Mouse (Mus musculus): ENCODE data around the gene St3gal6. TPM values are rescaled to one million over a fixed set of nuclear protein-coding genes. Genes with fewer than 3 reads are reported as not detected.

St3gal6 gene
- polyA plus RNA-seq, 1 experiment from 2014 or later, result 16.0 TPM

DNA sequence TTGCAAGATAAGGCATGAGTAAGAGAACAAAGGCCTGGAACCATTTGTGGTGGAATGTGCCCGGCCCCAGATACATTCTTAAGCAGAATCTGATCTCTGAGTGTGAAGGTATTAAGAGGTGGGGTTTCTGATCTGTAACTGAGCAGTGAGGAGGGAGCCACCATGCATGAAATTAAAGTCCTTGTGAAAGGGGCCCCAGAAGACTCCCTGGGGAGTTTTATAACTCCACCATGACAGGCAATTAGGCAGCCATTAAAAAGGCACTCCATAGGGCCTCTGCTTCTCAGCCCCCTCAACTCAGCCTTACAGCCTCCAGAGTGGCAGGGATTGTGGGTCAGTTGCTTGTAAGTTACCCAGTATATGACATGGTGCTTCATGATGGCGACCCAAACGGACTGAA lies 8.5 kb upstream of the St3gal6 start:
- WGBS, result 76% methylated on average over 3 of the region's 3 CpGs
- H3K27ac ChIP-seq (replicated peaks in 1 of 2; ENCODE audit: control insufficient read depth in 1 of 2, insufficient read depth in 1 of 2, low read depth in 2 of 2, low read length in 2 of 2), result no peak overlapping the region
- no peak overlapping the region for H3K9ac ChIP-seq (ENCODE audit: low read length)
- no peak overlapping the region for H3K4me3 ChIP-seq (ENCODE audit: control insufficient read depth in 1 of 2, insufficient read depth in 1 of 2, low read depth in 1 of 2, low read length in 2 of 2)
- H3K27me3 ChIP-seq (ENCODE audit: control insufficient read depth, insufficient read depth, low read length), result no peaks in the 10 kb centered on the region
- no peak for ATAC-seq (ENCODE audit: insufficient number of reproducible peaks, insufficient read depth, low FRiP score, low read depth)
- H3K9me3 ChIP-seq (ENCODE audit: control insufficient read depth, low read length), result no peaks in the 10 kb centered on the region
- H3K4me1 ChIP-seq (ENCODE audit: control insufficient read depth in 2 of 2, insufficient read depth in 2 of 2, low read length in 2 of 2), result peaks cover 0 to 3% of the 10 kb centered on the region in 2 experiments; a peak in 1 of 4 replicates
- H3K4me2 ChIP-seq (ENCODE audit: low read length), result no peak overlapping the region
- H3K36me3 ChIP-seq (ENCODE audit: control insufficient read depth, insufficient read depth, low read length), result no peaks in the 10 kb centered on the region

- Histone ChIP-seq H3K27me3 (ENCODE audit: control insufficient read depth, insufficient read depth, low read length) (no peaks in the 10 kb centered on the region), H3K9ac (ENCODE audit: low read length) (no peak overlapping the region), H3K4me1 (ENCODE audit: control insufficient read depth in 2 of 2, insufficient read depth in 2 of 2, low read length in 2 of 2) (peaks cover 2 to 3% of the 10 kb centered on the region in 2 experiments; a peak in 1 of 4 replicates), H3K27ac (replicated peaks in 1 of 2; ENCODE audit: control insufficient read depth in 1 of 2, insufficient read depth in 1 of 2, low read depth in 2 of 2, low read length in 2 of 2) (no peak overlapping the region), H3K36me3 (ENCODE audit: control insufficient read depth, insufficient read depth, low read length) (no peaks in the 10 kb centered on the region), H3K4me3 (ENCODE audit: control insufficient read depth in 1 of 2, insufficient read depth in 1 of 2, low read depth in 1 of 2, low read length in 2 of 2) (no peak overlapping the region), H3K4me2 (ENCODE audit: low read length) (no peak overlapping the region), H3K9me3 (ENCODE audit: control insufficient read depth, low read length) (no peaks in the 10 kb centered on the region)
- WGBS, result 76% methylated on average over 5 of the region's 5 CpGs
- ATAC-seq (ENCODE audit: insufficient number of reproducible peaks, insufficient read depth, low FRiP score, low read depth), result no peak
Measured at GRCm38 (mm10) chr16:58527817-58528216, 3.8 kb upstream of the St3gal6 start.

- Histone ChIP-seq H3K27ac (replicated peaks in 1 of 2; ENCODE audit: control insufficient read depth in 1 of 2, insufficient read depth in 1 of 2, low read depth in 2 of 2, low read length in 2 of 2) (no peak overlapping the region), H3K9ac (ENCODE audit: low read length) (no peak overlapping the region), H3K4me3 (ENCODE audit: control insufficient read depth in 1 of 2, insufficient read depth in 1 of 2, low read depth in 1 of 2, low read length in 2 of 2) (no peak overlapping the region), H3K36me3 (ENCODE audit: control insufficient read depth, insufficient read depth, low read length) (no peaks in the 10 kb centered on the region), H3K4me2 (ENCODE audit: low read length) (no peak overlapping the region), H3K4me1 (ENCODE audit: control insufficient read depth in 2 of 2, insufficient read depth in 2 of 2, low read length in 2 of 2) (peaks cover 2 to 7% of the 10 kb centered on the region in 2 experiments; a peak in 2 of 4 replicates), H3K27me3 (ENCODE audit: control insufficient read depth, insufficient read depth, low read length) (no peaks in the 10 kb centered on the region), H3K9me3 (ENCODE audit: control insufficient read depth, low read length) (no peaks in the 10 kb centered on the region)
- no peak for ATAC-seq (ENCODE audit: insufficient number of reproducible peaks, insufficient read depth, low FRiP score, low read depth)
- WGBS, result 80% methylated on average over 6 of the region's 6 CpGs
Measured at GRCm38 (mm10) chr16:58526729-58527128, 2.7 kb upstream of the St3gal6 start.

DNA sequence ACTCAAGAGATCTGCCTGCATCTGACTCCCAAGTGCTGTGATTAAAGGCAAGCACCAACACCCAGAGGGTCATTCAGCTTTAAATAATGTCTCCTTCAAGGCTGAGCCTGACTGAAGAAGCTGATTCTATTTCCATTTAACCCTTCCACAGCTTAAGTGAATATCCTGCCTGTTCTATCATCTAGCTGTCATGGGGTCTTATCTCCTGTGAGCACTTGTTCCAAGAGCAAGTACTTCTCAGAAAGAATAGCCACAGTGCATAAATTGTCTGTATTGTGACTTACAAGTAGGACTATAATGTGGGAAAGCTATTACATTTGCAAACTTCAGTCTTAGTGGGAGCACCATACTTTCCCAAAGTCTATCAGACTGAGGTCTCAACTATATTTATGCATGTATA lies 1.8 kb upstream of the St3gal6 start:
- Histone ChIP-seq H3K9me3 (ENCODE audit: control insufficient read depth, low read length) (no peaks in the 10 kb centered on the region), H3K27me3 (ENCODE audit: control insufficient read depth, insufficient read depth, low read length) (no peaks in the 10 kb centered on the region), H3K4me3 (ENCODE audit: control insufficient read depth in 1 of 2, insufficient read depth in 1 of 2, low read depth in 1 of 2, low read length in 2 of 2) (no peak overlapping the region), H3K27ac (replicated peaks in 1 of 2; ENCODE audit: control insufficient read depth in 1 of 2, insufficient read depth in 1 of 2, low read depth in 2 of 2, low read length in 2 of 2) (no peak overlapping the region), H3K4me1 (ENCODE audit: control insufficient read depth in 2 of 2, insufficient read depth in 2 of 2, low read length in 2 of 2) (peaks cover 2 to 7% of the 10 kb centered on the region in 2 experiments; a peak in 2 of 4 replicates), H3K9ac (ENCODE audit: low read length) (no peak overlapping the region), H3K4me2 (ENCODE audit: low read length) (no peak overlapping the region), H3K36me3 (ENCODE audit: control insufficient read depth, insufficient read depth, low read length) (no peaks in the 10 kb centered on the region)
- no peak for ATAC-seq (ENCODE audit: insufficient number of reproducible peaks, insufficient read depth, low FRiP score, low read depth)

GRCm38 (mm10) chr16:58523044-58523859 lies 791 bp downstream of the St3gal6 start:
- H3K36me3 ChIP-seq (ENCODE audit: control insufficient read depth, insufficient read depth, low read length), result no peaks in the 10 kb centered on the region

GRCm38 (mm10) chr16:58522677-58523043 lies 1.4 kb downstream of the St3gal6 start:
- Histone ChIP-seq H3K4me2 (ENCODE audit: low read length) (peak overlapping the region; percentile 88), H3K27me3 (ENCODE audit: control insufficient read depth, insufficient read depth, low read length) (no peaks in the 10 kb centered on the region), H3K4me1 (ENCODE audit: control insufficient read depth in 2 of 2, insufficient read depth in 2 of 2, low read length in 2 of 2) (peaks cover 2 to 7% of the 10 kb centered on the region in 2 experiments; a peak in 2 of 4 replicates), H3K9me3 (ENCODE audit: control insufficient read depth, low read length) (no peaks in the 10 kb centered on the region), H3K36me3 (ENCODE audit: control insufficient read depth, insufficient read depth, low read length) (no peaks in the 10 kb centered on the region), H3K4me3 (ENCODE audit: control insufficient read depth in 1 of 2, insufficient read depth in 1 of 2, low read depth in 1 of 2, low read length in 2 of 2) (peak overlapping the region; percentile 90 to 92), H3K27ac (replicated peaks in 1 of 2; ENCODE audit: control insufficient read depth in 1 of 2, insufficient read depth in 1 of 2, low read depth in 2 of 2, low read length in 2 of 2) (peak overlapping the region; percentile 84 to 88), H3K9ac (ENCODE audit: low read length) (peak overlapping the region; percentile 96)
- ATAC-seq (ENCODE audit: insufficient number of reproducible peaks, insufficient read depth, low FRiP score, low read depth), result peak; percentile 50
- WGBS, result 0% methylated on average over 16 of the region's 16 CpGs

More at GRCm38 (mm10) chr16:58523044-58523859, 791 bp downstream of the St3gal6 start:
- peak overlapping the region; percentile 84 to 88 for H3K27ac ChIP-seq (replicated peaks in 1 of 2; ENCODE audit: control insufficient read depth in 1 of 2, insufficient read depth in 1 of 2, low read depth in 2 of 2, low read length in 2 of 2)
- H3K4me2 ChIP-seq (ENCODE audit: low read length), result peak overlapping the region; percentile 88
- no peaks in the 10 kb centered on the region for H3K27me3 ChIP-seq (ENCODE audit: control insufficient read depth, insufficient read depth, low read length)
- peak overlapping the region; percentile 90 to 92 for H3K4me3 ChIP-seq (ENCODE audit: control insufficient read depth in 1 of 2, insufficient read depth in 1 of 2, low read depth in 1 of 2, low read length in 2 of 2)
- WGBS, result under 1% methylated on average over 57 of the region's 58 CpGs
- H3K9ac ChIP-seq (ENCODE audit: low read length), result peak overlapping the region; percentile 96
- H3K9me3 ChIP-seq (ENCODE audit: control insufficient read depth, low read length), result no peaks in the 10 kb centered on the region
- H3K4me1 ChIP-seq (ENCODE audit: control insufficient read depth in 2 of 2, insufficient read depth in 2 of 2, low read length in 2 of 2), result peaks cover 2 to 7% of the 10 kb centered on the region in 2 experiments; a peak in 2 of 4 replicates
- ATAC-seq (ENCODE audit: insufficient number of reproducible peaks, insufficient read depth, low FRiP score, low read depth), result peak; percentile 87

DNA sequence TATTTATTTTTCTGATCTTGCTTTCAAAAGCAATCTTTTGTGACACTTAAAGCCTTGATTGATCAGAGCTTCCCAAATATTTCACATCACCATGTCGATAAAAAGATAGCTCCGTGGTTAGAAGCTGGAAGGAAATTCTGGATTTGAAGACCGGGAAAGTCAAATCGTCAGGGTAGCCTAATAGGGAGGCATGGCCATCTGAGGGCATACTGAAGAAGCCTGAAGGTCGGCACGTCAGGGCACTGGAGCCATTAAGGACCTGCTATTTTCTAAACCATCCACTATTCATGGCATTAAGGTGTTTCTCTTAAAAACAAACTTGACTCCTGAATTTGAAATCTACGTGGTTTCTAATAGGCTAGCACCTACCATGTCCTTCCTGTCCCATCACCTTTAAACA lies 2.1 kb downstream of the St3gal6 start:
- Histone ChIP-seq H3K9ac (ENCODE audit: low read length) (peak overlapping the region; percentile 96), H3K36me3 (ENCODE audit: control insufficient read depth, insufficient read depth, low read length) (no peaks in the 10 kb centered on the region), H3K27me3 (ENCODE audit: control insufficient read depth, insufficient read depth, low read length) (no peaks in the 10 kb centered on the region), H3K4me2 (ENCODE audit: low read length) (peak overlapping the region; percentile 88), H3K9me3 (ENCODE audit: control insufficient read depth, low read length) (no peaks in the 10 kb centered on the region), H3K4me3 (ENCODE audit: control insufficient read depth in 1 of 2, insufficient read depth in 1 of 2, low read depth in 1 of 2, low read length in 2 of 2) (peak overlapping the region; percentile 90 to 92; a peak in 3 of 4 replicates), H3K4me1 (ENCODE audit: control insufficient read depth in 2 of 2, insufficient read depth in 2 of 2, low read length in 2 of 2) (peaks cover 2 to 7% of the 10 kb centered on the region in 2 experiments; a peak in 2 of 4 replicates), H3K27ac (replicated peaks in 1 of 2; ENCODE audit: control insufficient read depth in 1 of 2, insufficient read depth in 1 of 2, low read depth in 2 of 2, low read length in 2 of 2) (no peak overlapping the region)
- ATAC-seq (ENCODE audit: insufficient number of reproducible peaks, insufficient read depth, low FRiP score, low read depth), result no peak
- WGBS, result 20% methylated on average over 7 of the region's 7 CpGs
